Mouse (Mus musculus): ENCODE results near the gene Ppp1r11. TPM values are rescaled to one million over a fixed set of nuclear protein-coding genes. Genes with fewer than 3 reads are reported as not detected.
A peak's percentile ranks its signal among the peaks of the same experiment; 100 is the strongest.

The Ppp1r11 gene
- total RNA-seq, 2 experiments from 2014 or later: 53.8 to 61.5 TPM

GRCm38 (mm10) chr17:36970316-36970890, 18.9 kb upstream of the Ppp1r11 start:
- ATAC-seq (replicated peaks; ENCODE audit: low FRiP score, low TSS enrichment, poor library complexity, severe bottlenecking): no peak

DNA sequence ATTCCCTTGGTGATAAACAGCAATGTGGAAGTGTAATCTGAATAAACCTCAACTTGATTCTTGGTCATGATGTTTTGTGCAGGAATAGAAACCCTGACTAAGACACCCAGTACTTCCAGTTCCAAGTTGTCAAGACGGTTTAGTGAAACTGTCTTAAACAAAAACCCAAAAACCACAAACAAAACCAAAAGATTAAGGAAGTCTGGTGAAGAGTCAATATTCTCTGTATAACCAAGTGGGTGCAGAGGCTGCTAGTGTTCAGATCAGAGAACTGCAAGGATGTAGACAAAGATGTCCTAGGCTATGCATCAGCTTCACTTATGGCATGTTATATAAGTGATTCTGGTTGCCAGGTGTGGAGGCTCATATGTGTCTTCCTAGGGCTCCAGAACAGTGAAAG, 15.3 kb upstream of the Ppp1r11 start:
- ATAC-seq (replicated peaks; ENCODE audit: low FRiP score, low TSS enrichment, poor library complexity, severe bottlenecking): no peak

DNA sequence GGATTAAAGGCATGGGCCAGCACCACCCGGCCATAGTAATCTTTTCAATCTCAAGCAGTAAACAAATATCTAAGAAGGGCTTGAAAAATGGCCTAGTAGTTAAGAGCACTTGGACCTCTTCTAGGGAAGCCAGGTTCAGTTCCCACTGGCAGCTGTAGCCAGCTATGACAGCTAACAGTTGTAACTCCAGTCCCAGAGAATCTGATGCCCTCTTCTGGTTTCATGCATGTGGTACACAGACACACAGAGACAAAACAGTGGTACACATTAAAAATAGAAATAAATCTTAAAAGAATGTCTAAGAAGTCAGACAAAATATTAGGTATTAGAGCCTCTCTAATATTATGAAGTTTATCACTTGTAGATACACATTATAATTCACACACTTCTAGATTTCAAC, 9.6 kb upstream of the Ppp1r11 start:
- ATAC-seq (replicated peaks; ENCODE audit: low FRiP score, low TSS enrichment, poor library complexity, severe bottlenecking): no peak

- 0 out of 2 replicates have a peak, but pooled peaks have one; percentile 31 for ATAC-seq (replicated peaks; ENCODE audit: low FRiP score, low TSS enrichment, poor library complexity, severe bottlenecking)
These were observed 7.3 kb upstream of the Ppp1r11 start for GRCm38 (mm10) chr17:36958884-36959283.

- peak; percentile 97 for ATAC-seq (replicated peaks; ENCODE audit: low FRiP score, low TSS enrichment, poor library complexity, severe bottlenecking)
These were observed 6.6 kb upstream of the Ppp1r11 start, which contains the start of the genes Znrd1 and Znrd1as for GRCm38 (mm10) chr17:36957999-36958743. TSS of gene Znrd1 (minus strand) at chr17:36958559. TSS of gene Znrd1as (plus strand) at chr17:36958592.

DNA sequence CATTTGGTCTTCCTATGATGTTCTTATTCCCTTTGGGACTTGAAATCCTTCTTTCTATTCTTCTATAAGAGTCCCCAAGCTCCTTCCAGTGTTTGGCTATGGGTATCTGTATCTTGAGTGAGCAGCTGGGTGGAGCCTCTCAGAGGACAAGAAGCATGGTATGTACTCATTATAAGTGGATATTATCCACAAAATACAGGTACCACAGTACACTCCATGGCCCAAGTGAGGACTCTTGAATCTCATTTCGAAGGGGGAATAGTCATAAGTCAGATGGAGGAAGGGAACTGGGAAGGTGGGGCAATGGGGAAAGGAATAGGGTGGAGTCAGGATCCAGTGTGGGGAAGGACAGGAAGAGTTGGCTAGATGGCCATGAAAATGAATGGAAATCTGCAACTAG, 1.5 kb upstream of the Ppp1r11 start:
- no peak for ATAC-seq (replicated peaks; ENCODE audit: low FRiP score, low TSS enrichment, poor library complexity, severe bottlenecking)

DNA sequence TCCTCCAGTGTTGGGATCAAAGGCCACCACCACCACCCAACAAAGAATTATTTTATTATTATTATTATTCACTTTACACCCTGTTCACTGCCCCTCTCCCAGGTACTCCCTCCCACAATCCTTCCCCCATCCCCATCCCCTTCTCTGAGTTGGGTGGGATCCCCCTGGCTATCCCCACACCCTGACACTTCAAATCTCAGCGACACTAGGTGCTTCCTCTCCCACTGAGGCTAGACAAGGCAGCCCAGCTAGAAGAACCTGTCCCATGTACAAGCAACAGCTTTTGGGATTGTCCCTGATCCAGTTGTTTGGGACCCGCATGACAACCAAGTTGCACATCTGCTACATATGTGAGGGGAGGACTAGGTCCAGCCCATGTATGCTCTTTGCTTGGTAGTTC, 1.1 kb upstream of the Ppp1r11 start:
- ATAC-seq (replicated peaks; ENCODE audit: low FRiP score, low TSS enrichment, poor library complexity, severe bottlenecking): no peak

GRCm38 (mm10) chr17:36949265-36949664, 2.3 kb downstream of the Ppp1r11 start:
- ATAC-seq (replicated peaks; ENCODE audit: low FRiP score, low TSS enrichment, poor library complexity, severe bottlenecking): no peak

- ATAC-seq (replicated peaks; ENCODE audit: low FRiP score, low TSS enrichment, poor library complexity, severe bottlenecking): no peak
These were observed 3.3 kb downstream of the Ppp1r11 start for GRCm38 (mm10) chr17:36948286-36948685.

DNA sequence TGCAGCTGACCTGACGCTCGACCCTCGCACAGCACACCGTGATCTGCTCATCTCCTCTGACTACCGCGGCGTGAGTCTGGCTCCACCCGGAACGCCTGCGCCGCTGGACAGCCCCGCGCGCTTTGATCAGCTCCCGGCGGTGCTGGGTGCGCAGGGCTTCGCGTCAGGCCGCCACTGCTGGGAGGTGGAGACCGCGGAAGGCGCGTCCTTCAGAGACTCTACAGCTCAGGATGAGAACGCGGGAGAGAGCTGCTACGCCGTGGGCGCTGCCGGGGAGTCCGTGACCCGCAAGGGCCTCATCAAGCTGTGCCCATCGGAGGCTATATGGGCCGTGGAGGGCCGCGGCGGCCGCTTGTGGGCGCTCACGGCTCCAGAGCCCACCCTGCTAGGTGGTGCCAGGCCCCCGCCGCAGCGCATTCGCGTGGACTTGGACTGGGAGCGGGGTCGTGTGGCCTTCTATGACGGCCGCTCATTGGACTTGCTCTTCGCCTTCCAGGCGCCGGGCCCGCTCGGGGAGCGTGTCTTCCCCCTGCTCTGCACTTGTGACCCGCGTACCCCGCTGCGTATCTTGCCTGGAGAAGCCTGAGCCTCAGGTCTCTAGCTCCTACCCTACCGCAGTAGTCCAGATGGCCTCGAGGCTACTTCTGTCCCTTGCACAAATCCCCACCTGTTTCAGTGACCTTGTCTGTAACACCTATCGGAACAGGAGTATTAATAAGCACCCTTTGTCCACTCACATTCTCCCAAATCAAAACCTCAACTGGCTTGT, 4.3 kb downstream of the Ppp1r11 start:
- ATAC-seq (replicated peaks; ENCODE audit: low FRiP score, low TSS enrichment, poor library complexity, severe bottlenecking): no peak

- no peak for ATAC-seq (replicated peaks; ENCODE audit: low FRiP score, low TSS enrichment, poor library complexity, severe bottlenecking)
These were observed 7.3 kb downstream of the Ppp1r11 start for GRCm38 (mm10) chr17:36944121-36944775.

DNA sequence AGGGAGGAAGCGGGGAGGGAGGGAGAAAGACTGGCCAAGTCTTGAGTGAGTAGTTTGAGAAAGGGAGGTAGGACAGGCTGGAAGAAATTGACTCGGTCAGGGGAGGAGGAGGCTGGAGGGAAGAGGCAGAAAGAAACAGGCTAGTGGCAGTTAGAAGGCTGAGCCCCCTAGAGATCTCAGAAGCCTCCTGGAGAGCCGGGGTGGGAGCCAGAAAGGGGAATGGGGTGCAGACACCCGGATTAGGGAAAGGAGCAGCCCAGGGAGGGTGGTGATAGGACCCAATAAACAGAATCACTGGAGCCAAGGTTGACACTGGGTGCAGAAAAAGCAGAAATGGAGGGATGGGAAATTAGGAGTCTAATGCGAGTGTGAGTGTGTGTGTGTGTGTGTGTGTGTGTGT, 7.8 kb downstream of the Ppp1r11 start:
- no peak for ATAC-seq (replicated peaks; ENCODE audit: low FRiP score, low TSS enrichment, poor library complexity, severe bottlenecking)

DNA sequence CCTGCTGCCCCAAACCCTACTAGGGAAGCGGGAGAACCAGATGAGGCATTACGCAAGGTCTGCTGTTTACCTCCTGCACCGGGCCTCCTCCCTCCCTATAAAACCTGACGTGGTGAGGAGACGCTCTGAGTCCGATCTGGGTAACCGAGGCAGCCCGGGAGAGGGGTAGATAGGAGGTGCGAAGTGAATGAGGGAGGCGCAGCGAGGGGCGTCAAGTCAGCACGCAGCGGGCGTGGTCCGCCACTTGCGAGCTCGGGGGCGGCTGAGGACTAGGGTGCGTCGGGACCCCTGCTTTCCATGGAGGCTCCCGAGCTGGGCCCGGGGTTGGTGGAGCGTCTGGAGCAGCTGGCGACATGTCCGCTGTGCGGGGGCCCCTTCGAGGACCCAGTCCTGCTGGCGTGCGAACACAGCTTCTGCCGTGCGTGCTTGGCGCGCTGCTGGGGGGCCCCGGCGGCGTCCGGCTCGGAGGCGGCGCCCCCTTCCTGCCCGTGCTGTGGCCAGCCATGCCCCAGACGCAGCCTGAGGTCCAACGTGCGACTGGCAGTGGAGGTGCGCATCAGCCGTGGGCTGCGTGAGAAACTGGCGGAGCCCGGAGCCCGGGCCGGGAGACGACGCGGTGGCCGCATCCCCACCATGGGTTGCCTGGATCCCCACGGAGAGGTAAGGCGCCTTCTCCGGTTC, 8.6 kb downstream of the Ppp1r11 start, which contains the start of gene Rnf39:
Gene Rnf39 (plus strand): TSS at position 128 of the 681 bp plus-strand sequence.
- ATAC-seq (replicated peaks; ENCODE audit: low FRiP score, low TSS enrichment, poor library complexity, severe bottlenecking): 0 out of 2 replicates have a peak, but pooled peaks have one; percentile 11

GRCm38 (mm10) chr17:36942391-36942790, 9.2 kb downstream of the Ppp1r11 start:
- peak; percentile 45; the same call in 1 of the 2 replicates for ATAC-seq (replicated peaks; ENCODE audit: low FRiP score, low TSS enrichment, poor library complexity, severe bottlenecking)

- ATAC-seq (replicated peaks; ENCODE audit: low FRiP score, low TSS enrichment, poor library complexity, severe bottlenecking): no peak
These were observed 13.5 kb downstream of the Ppp1r11 start for GRCm38 (mm10) chr17:36938056-36938455.

DNA sequence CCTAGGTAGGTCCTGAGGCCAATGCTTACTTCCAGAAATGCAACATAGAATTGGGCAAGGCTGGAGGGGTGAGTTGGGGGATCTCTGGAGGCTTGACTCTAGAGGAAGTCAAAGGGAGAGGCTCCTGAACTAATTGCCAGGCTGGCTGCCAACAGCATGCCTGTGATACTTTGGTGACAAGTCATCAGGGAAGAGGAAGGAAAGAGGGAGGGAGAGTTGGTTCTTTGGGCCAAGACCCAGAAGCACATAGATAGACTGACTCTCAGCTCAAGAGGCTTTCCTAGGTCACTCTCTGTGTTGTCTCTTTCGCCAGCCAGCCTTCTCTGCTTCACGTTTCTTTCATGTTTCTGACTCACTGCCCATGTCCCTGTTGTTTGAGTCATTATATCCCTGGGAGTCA, 19.7 kb downstream of the Ppp1r11 start:
- ATAC-seq (replicated peaks; ENCODE audit: low FRiP score, low TSS enrichment, poor library complexity, severe bottlenecking): no peak

GRCm38 (mm10) chr17:36931130-36931529, 20.4 kb downstream of the Ppp1r11 start:
- ATAC-seq (replicated peaks; ENCODE audit: low FRiP score, low TSS enrichment, poor library complexity, severe bottlenecking): no peak

GRCm38 (mm10) chr17:36930233-36930632, 21.3 kb downstream of the Ppp1r11 start:
- ATAC-seq (replicated peaks; ENCODE audit: low FRiP score, low TSS enrichment, poor library complexity, severe bottlenecking): no peak

DNA sequence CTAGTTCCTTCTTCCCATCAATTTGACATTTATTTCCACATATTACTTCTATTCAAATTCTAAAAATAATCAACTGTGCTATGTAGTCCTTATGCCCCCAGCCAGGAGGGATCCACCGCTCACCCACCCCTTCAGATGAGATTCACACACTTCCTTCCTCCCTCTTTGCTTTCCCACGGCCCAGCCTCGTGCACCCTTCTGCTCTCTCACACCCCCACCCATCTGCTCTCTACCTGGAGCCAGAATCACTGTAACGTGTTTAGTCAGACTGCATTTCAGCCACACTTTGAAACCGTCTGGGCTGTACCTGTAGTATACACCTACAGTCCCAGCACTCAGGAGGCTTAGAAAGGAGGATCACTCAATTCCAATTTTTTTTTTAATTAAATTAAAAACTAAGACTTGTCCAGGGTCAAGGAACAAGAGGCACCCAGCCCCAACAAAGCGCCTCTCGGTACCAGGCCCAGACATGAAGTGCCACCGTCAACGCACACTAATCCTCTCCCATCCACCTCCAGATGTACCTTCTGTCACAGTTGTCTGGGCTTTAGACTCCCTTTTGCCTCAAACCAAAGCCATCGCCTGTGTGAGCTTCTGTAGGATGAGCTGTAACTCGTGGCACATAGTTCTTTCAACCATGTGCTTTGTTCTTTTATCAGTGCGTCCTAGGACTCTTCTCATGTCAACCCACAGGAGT, 22.2 kb downstream of the Ppp1r11 start:
- no peak for ATAC-seq (replicated peaks; ENCODE audit: low FRiP score, low TSS enrichment, poor library complexity, severe bottlenecking)
